Mouse (Mus musculus) embryo, embryonic 9.5 days (tissue): ENCODE data around the gene Oog1.
"Not testable (repeated sequence)": the region's sequence is repeated elsewhere in the genome, so short reads cannot be mapped to it uniquely, and the experiment has no call there.

ENCODE experiments used
- DNase-seq: peaks from one replicate; pipeline ENCODE4 v3.0.0-alpha.2; 2017; ENCODE audit errors: extremely low spot score

Gene Oog1

DNA sequence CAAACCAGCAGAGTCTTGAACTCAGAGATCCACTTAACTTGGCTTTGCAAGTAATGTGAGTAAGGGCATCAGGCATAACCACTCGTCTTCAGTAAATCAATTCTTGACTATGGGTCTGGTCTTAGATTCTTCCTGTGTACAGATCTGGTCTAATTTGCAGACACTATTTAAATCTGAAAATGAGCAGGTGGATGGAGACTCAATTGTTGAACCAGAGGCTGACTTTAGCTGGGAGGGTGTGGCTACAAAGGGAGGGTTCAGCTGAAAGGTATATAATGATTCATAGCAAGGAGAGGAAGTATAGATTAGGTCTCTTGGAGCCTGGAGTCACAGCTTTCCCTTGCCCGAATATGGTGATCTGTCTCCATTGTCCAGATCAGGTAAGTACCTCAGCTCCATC is at the start of gene Oog1:
TSS of gene Oog1 (plus strand) at position 301 of the 400 bp plus-strand sequence.
- not testable (repeated sequence) for DNase-seq

DNA sequence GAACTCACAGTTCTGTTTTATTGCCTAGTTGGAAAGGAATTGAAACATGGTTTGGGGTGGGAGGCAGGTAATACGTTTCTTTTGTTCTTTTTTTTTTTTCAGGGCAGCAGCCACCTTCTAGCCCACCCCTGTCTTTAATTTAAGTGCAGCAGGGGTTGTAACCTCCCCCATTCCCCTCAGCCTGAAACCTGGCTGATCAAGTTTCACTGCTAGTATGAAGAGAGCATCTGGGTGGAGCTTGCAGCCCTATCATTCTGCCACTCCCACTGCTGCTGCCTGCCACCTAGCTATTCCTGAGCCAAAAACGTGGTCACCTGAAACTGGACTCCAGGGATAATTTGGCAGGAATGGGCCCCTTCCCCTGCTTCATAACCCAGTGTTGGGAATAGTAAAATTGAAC is 1.1 kb upstream of the Oog1 start:
- DNase-seq = not testable (repeated sequence)

DNA sequence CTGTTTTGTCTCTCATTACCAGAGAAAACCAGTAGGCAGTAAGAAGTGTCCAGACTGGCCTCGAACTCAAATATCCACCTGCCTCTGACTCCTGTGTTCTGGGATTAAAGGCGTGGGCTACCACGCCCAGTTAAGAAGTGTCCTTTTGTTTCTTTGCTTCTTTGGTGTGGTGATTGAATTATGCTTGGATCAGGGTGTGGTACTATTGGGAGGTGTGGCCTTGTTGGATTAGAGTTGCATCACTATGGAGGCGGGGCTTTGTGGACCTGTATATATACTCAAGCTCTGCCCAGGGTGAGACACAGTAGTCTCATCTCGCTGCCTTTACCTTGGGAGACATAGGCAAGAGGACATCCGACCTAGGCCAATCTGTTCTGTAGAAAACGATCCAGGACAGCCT is 16.1 kb downstream of the Oog1 start, which contains the start of gene Gm4027:
TSS of gene Gm4027 (plus strand) at position 301 of the 400 bp plus-strand sequence.
- not testable (repeated sequence) for DNase-seq

DNA sequence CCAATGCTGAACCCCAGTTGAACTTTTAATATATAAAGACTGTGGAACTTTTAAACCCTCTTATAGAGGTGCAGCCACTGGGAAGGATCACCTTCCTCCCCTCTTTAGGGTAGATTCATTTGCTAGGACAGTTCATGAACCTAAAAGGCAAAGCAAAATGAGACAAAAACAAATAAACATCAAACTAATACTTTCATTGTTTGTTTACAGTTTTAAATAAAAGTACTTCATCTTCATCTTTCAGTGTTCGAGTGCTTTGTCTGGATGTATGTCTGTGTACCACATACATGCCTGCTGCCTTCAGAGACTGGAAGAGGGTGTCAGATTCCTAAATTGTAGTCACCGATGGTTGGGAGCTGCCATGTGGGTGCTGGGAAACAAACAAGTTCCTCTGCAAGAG is 42.0 kb downstream of the Oog1 start, which contains the start of gene Gm16381:
TSS of gene Gm16381 (minus strand) at position 101 of the 400 bp plus-strand sequence.
- DNase-seq = not testable (repeated sequence)

DNA sequence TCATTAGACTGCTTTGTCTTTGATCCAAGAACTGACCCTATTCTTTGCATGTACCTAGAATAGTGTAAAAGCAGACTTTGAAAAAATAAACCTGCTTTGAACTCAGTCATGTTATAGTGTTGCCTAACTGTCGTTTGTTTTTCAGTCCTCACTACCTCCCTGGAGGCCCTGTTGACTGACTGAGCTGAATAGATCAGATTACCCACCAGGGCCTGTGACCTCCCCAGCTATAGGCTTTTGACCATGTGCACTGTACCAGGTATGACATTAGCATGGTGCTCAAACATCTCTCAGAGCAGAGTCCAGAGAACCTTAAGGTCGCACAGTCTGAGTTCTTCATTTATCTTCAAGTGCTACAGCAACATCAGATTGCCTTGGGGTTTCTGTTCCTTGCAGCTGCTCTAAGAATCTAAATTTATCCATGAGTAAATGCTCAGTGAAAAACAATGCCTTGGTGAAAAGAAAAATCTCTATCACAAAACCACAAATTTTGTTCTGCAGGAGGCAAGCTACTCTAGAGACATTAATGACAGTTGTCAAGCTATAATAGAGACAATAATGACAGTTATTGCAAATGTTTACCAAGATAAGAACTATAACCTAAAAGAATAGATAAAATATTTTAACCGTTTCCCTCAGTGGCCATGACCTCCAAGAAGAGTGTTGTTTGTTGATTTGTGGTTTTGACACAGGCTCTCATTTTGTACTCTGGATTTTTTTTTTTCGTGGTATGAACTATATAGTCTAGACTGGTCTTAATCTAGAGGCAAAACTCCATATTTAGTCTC is 50.6 kb downstream of the Oog1 start:
- not testable (repeated sequence) for DNase-seq
